Mouse (Mus musculus) embryonic fibroblast, embryonic 13.5 days (primary cell): ENCODE data around the gene Cxcl16.

Experiments used
- CTCF ChIP-seq: IDR thresholded peaks from 2 replicates; pipeline ENCODE4 v1.5.1; 2011; ENCODE audit warnings: mild to moderate bottlenecking, control low read depth, low read length, moderate library complexity, borderline replicate concordance; ENCODE audit not compliant: insufficient read depth
- POLR2A ChIP-seq: IDR thresholded peaks from 2 replicates; pipeline ENCODE4 v1.6.1; 2011; ENCODE audit warnings: low read depth, mild to moderate bottlenecking, control low read depth, low read length, moderate library complexity

DNA sequence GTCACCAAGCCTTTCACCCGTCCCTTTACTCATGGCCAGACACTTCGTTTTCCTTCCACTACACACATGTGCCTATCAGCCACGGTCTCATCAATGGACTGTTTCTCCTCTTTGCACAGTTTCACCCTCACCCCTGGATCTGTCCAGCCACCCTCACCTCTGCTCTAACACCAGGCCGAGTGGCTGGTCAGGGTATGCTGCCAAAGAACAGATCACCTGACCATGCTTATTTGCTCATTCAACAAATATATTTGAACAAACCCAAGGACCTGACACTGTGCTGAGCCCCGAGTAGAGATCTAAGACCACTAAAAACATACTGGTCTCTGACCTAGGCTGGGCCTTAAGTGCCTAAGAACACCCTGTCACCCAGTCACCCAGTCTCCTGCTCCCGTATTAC, 15.1 kb downstream of the Cxcl16 start:
- TF ChIP-seq POLR2A = no peak
- no peak for TF ChIP-seq CTCF
